Comparison of ENCODE assay signal across 11 mouse cellular contexts in genomic region chr10:90892728-90893127, GRCm38 (mm10).
DNase-seq lines count a peak whose midpoint lies in the region; ATAC-seq lines count a peak whose summit lies in the region.
"Had no signal": no experiment of that assay in that cellular context is flagged by ENCODE, and none has a peak within 500 bp of the region (broad histone marks: within the 10 kb centered on the region; RNA-seq: fewer than 3 reads in every experiment).

No protein-coding gene starts in this region.

- no peaks in the 10 kb centered on the region for H3K27me3 ChIP-seq in neural tube, embryonic 13.5 days

- intact Hi-C loops in left cerebral cortex, postnatal 25 days (cut with DNase I) = no loop called here

- no peak for DNase-seq in cerebellum, adult 11-12 months
- no peak for DNase-seq in neural tube, embryonic 10.5 days (ENCODE audit: extremely low spot score, low spot score)
- peak; percentile 66 to 89 for DNase-seq in left cerebral cortex, postnatal 25 days (ENCODE audit: low spot score in 2 of 2)
- DNase-seq in gastrocnemius, postnatal 4 days (ENCODE audit: low spot score in 2 of 2) = no peak
- DNase-seq in spleen, adult 18-20 months = no peak
- DNase-seq in urinary bladder, postnatal 36 days (ENCODE audit: low spot score in 2 of 2) = no peak
- DNase-seq: lung, postnatal 36 days had no signal

- WGBS in neural tube, embryonic 13.5 days = 66% methylated on average over 11 of the region's 11 CpGs

- H3K9me3 ChIP-seq in neural tube, embryonic 13.5 days = no peaks in the 10 kb centered on the region

- ATAC-seq in cerebellum, adult (ENCODE audit: insufficient number of reproducible peaks, low FRiP score, low TSS enrichment) = peak; percentile 40; the same call in 1 of the 2 replicates
- no peak for ATAC-seq in neural tube, embryonic 13.5 days (ENCODE audit: low read depth)

- H3K9ac ChIP-seq in neural tube, embryonic 13.5 days = no peak overlapping the region

- H3K4me2 ChIP-seq in neural tube, embryonic 13.5 days = no peak overlapping the region
- H3K4me2 ChIP-seq: liver, embryonic 11.5 days had no signal

- H3K27ac ChIP-seq in neural tube, embryonic 13.5 days (replicated peaks) = 0 out of 2 replicates have a peak overlapping the region, but pooled peaks have one; percentile 33
- H3K27ac ChIP-seq: kidney, postnatal 0 days had no signal

- no peaks in the 10 kb centered on the region for H3K4me1 ChIP-seq in neural tube, embryonic 13.5 days (replicated peaks)

- no peak overlapping the region for H3K4me3 ChIP-seq in neural tube, embryonic 13.5 days

- peaks cover 6% of the 10 kb centered on the region for H3K36me3 ChIP-seq in neural tube, embryonic 13.5 days

Comparison
In these comparisons a context has a peak if more than half of its experiments do, and no peak if none do; other contexts are left out.
1. DNase-seq: peak in left cerebral cortex, postnatal 25 days (2 of 2); none in cerebellum, adult 11-12 months (single experiment), neural tube, embryonic 10.5 days (single experiment), gastrocnemius, postnatal 4 days (0 of 2), spleen, adult 18-20 months (0 of 2) and urinary bladder, postnatal 36 days (0 of 2).